Mouse (Mus musculus) cerebellum, adult 2 months (tissue): ENCODE measurements around the gene Babam2. TPM values are rescaled to one million over a fixed set of nuclear protein-coding genes. Genes with fewer than 3 reads are reported as not detected.

ENCODE experiments used
- DNase-seq, 2 experiments: peaks; one replicate each; pipeline ENCODE4 v3.0.0; 2021
- H3K27ac ChIP-seq: fragments of 200-500 bp; 2 replicates; pipeline ENCODE4 v1.5.1; 2012; ENCODE audit warnings: low read length, control low read depth, inconsistent platforms; ENCODE audit not compliant: insufficient read depth
- H3K27me3 ChIP-seq: fragments of 200-500 bp; 2 replicates; pipeline ENCODE4 v1.6.1; 2012; ENCODE audit warnings: inconsistent platforms, mild to moderate bottlenecking, low read length, moderate library complexity; ENCODE audit not compliant: control insufficient read depth, insufficient read depth
- H3K4me1 ChIP-seq: fragments of 200-500 bp; 2 replicates; pipeline ENCODE4 v1.6.1; 2011; ENCODE audit warnings: low read length; ENCODE audit not compliant: control insufficient read depth, insufficient read depth
- H3K4me3 ChIP-seq: fragments of 200-500 bp; replicated peaks from 2 replicates; pipeline ENCODE3; 2011; ENCODE audit warnings: mild to moderate bottlenecking, low read depth, low read length, control low read depth; ENCODE audit not compliant: insufficient read depth
- CTCF ChIP-seq: fragments of 200-500 bp; IDR thresholded peaks from 2 replicates; pipeline ENCODE4 v1.5.1; 2011; ENCODE audit warnings: low read depth, mild to moderate bottlenecking, control low read depth, low read length, moderate library complexity, borderline replicate concordance; ENCODE audit not compliant: insufficient read depth
- POLR2A ChIP-seq: fragments of 200-500 bp; IDR thresholded peaks from 2 replicates; pipeline ENCODE4 v1.6.1; 2011; ENCODE audit warnings: low read length, control low read depth, borderline replicate concordance; ENCODE audit not compliant: insufficient read depth
- WGBS: fragments of 180-500 bp; shearing (Covaris S2); methylation state at CpG from one replicate; pipeline ENCODE4 v1.1.7; 2018; 5-methylcytosine and 5-hydroxymethylcytosine counted together
- polyA plus RNA-seq: library from polyadenylated mRNA; depleted of rRNA; stranded (reverse); fragments of >200 nt; gene quantifications from 2 replicates; pipeline ENCODE4 v1.2.3, GENCODE M21; 2012

Gene Babam2
- polyA plus RNA-seq, 1 experiment = 42.8 TPM

- 88% methylated on average over 1 of the region's 1 CpGs for WGBS
- Histone ChIP-seq H3K4me3 (no peak overlapping the region), H3K27ac (no peak overlapping the region), H3K4me1 (no peaks in the 10 kb centered on the region), H3K27me3 (no peaks in the 10 kb centered on the region)
- DNase-seq = no peak
- no peak for TF ChIP-seq POLR2A
These were observed 19.5 kb upstream of the Babam2 start for GRCm38 (mm10) chr5:31678000-31678399.

- WGBS = 84% methylated on average over 4 of the region's 4 CpGs
- TF ChIP-seq CTCF (no peak), POLR2A (no peak)
- Histone ChIP-seq H3K4me1 (no peaks in the 10 kb centered on the region), H3K27me3 (no peaks in the 10 kb centered on the region), H3K4me3 (no peak overlapping the region), H3K27ac (no peak overlapping the region)
- DNase-seq = no peak
These were observed 17.3 kb upstream of the Babam2 start for GRCm38 (mm10) chr5:31680183-31680582.

- Histone ChIP-seq H3K4me1 (no peaks in the 10 kb centered on the region), H3K27me3 (no peaks in the 10 kb centered on the region), H3K27ac (no peak overlapping the region), H3K4me3 (no peak overlapping the region)
- DNase-seq = no peak
- TF ChIP-seq CTCF (no peak), POLR2A (no peak)
- 92% methylated on average over 1 of the region's 1 CpGs for WGBS
These were observed 15.2 kb upstream of the Babam2 start for GRCm38 (mm10) chr5:31682305-31682704.

- H3K4me3 ChIP-seq = no peak overlapping the region
- no peaks in the 10 kb centered on the region for H3K4me1 ChIP-seq
- no peak overlapping the region for H3K27ac ChIP-seq
- WGBS = 75% methylated on average over 2 of the region's 2 CpGs
- no peaks in the 10 kb centered on the region for H3K27me3 ChIP-seq
- TF ChIP-seq CTCF = no peak
- TF ChIP-seq POLR2A = no peak
- no peak for DNase-seq
These were observed 11.4 kb upstream of the Babam2 start for GRCm38 (mm10) chr5:31686040-31686439.

- H3K4me1 ChIP-seq = no peaks in the 10 kb centered on the region
- no peak overlapping the region for H3K27ac ChIP-seq
- H3K27me3 ChIP-seq = no peaks in the 10 kb centered on the region
- H3K4me3 ChIP-seq = no peak overlapping the region
- 90% methylated on average over 3 of the region's 3 CpGs for WGBS
- DNase-seq = no peak
- TF ChIP-seq POLR2A (no peak), CTCF (no peak)
These were observed 9.5 kb upstream of the Babam2 start for GRCm38 (mm10) chr5:31687972-31688371.

GRCm38 (mm10) chr5:31693191-31693590 is 4.3 kb upstream of the Babam2 start:
- Histone ChIP-seq H3K4me1 (no peaks in the 10 kb centered on the region; the same call in 1 of the 2 replicates), H3K27me3 (no peaks in the 10 kb centered on the region), H3K27ac (no peak overlapping the region), H3K4me3 (no peak overlapping the region)
- DNase-seq = no peak
- TF ChIP-seq CTCF (no peak), POLR2A (no peak)

GRCm38 (mm10) chr5:31696971-31697643 is 377 bp upstream of the Babam2 start, which contains the start of gene Rbks:
Gene Rbks (minus strand): TSS chr5:31697627.
- Histone ChIP-seq H3K27ac (peak within 1 kb of the TSS; percentile 83), H3K27me3 (no peaks in the 10 kb centered on the region), H3K4me1 (peaks cover 2% of the 10 kb centered on the region; the same call in 1 of the 2 replicates), H3K4me3 (peak within 1 kb of the TSS; percentile 66)
- TF ChIP-seq POLR2A (no peak), CTCF (no peak)
- DNase-seq = no peak
- 3% methylated on average over 18 of the region's 18 CpGs for WGBS

GRCm38 (mm10) chr5:31698297-31698726 is 828 bp downstream of the Babam2 start:
- Histone ChIP-seq H3K4me3 (peak overlapping the region; percentile 66), H3K27me3 (no peaks in the 10 kb centered on the region), H3K27ac (peak overlapping the region; percentile 83), H3K4me1 (peaks cover 2% of the 10 kb centered on the region; the same call in 1 of the 2 replicates)
- WGBS = under 1% methylated on average over 16 of the region's 16 CpGs
- TF ChIP-seq CTCF = no peak
- peak; percentile 43; the same call in 1 of the 2 replicates for TF ChIP-seq POLR2A
- peak; percentile 91 to 93 for DNase-seq
